Mouse (Mus musculus): ENCODE measurements around the gene Gm49601.

DNA sequence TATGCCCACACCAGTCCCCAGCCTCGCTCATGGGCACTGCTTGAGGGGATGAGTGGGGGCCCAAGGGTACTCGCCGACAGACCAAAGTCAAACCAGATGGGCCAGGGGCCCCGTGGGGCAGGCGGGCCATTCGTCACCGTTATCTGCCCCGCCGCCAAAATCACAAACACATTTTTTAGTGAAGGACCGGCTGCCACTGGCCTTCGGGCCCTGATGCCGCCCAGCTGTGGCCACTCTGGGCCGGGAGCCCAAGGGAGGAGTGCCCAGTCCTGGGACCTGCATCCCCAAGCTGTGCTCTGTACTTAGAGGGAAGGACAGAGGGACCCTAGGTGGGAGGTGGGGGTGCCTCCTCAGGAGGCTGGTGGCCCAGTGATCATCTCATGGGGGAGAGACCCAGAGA is 14.5 kb downstream of the Gm49601 start:
- TF ChIP-seq CTCF (IDR thresholded peaks at IDR 0.05; ENCODE audit: low read depth, low read length), result no peak
- no peak for TF ChIP-seq POLR2A (IDR thresholded peaks at IDR 0.05; ENCODE audit: extremely low read depth, insufficient read depth, low read length)

Data from liver, adult 2 months (tissue).